Mouse (Mus musculus): ENCODE measurements around the gene Gm30191. TPM values are rescaled to one million over a fixed set of nuclear protein-coding genes. Genes with fewer than 3 reads are reported as not detected.
A peak's percentile ranks its signal among the peaks of the same experiment; 100 is the strongest.

Gm30191 gene
- polyA plus RNA-seq, 1 experiment from 2014 or later: not detected

DNA sequence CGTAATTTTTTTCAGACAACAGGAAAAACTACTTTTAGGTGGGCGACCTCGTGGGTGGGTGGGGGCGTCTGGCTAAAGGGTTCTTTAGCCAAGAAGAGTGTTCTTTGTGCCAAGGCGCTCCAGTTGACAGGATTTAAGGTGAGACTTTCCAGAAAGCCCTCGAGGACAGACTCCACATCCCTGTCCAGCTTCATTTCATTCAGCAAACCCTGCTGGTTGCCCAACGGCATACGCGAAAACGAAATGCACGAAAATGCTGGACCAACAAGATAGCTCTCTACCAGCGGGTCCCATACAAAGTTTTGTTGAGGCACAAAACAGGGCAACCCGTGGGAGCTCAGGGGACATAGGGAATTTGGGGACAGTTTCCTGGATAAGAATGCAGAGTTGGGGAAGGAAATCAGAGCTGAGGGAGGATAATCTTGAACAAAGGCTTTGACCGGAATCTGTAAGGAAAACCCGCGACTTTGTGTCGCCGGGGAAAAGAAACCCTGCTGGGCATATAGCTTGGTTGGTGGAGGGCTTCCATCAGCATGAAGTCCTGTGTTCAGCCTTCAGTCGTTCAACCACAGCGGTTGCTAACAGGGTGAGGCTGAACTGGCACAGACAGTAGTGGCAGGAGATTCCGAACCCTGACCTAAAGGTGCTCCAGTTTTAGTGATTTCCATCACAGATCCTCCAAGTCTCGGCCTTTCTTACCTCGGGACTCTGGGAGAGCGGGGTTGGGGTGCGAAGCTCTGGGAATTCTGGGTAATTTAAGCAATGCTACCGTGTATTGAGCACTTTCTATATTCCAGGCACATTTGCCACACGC lies 3.6 kb downstream of the Gm30191 start:
- Histone ChIP-seq H3K4me2 (replicated peaks; ENCODE audit: low read depth, low read length) (peak overlapping the region; percentile 79), H3K9ac (ENCODE audit: low read depth, low read length) (peak overlapping the region; percentile 50), H3K4me3 (ENCODE audit: low read length) (peak overlapping the region; percentile 46), H3K4me1 (ENCODE audit: control insufficient read depth, insufficient read depth, low read length) (peaks cover 44% of the 10 kb centered on the region; the same call in 1 of the 2 replicates), H3K36me3 (ENCODE audit: control insufficient read depth, insufficient read depth, low read length) (no peaks in the 10 kb centered on the region), H3K9me3 (ENCODE audit: control insufficient read depth, low read length) (no peaks in the 10 kb centered on the region), H3K27ac (ENCODE audit: low read depth, low read length) (no peak overlapping the region), H3K27me3 (ENCODE audit: control insufficient read depth, insufficient read depth, low read length) (peaks cover 48% of the 10 kb centered on the region)
- 10% methylated on average over 27 of the region's 27 CpGs for WGBS
- no peak for ATAC-seq (ENCODE audit: low FRiP score, low TSS enrichment)

DNA sequence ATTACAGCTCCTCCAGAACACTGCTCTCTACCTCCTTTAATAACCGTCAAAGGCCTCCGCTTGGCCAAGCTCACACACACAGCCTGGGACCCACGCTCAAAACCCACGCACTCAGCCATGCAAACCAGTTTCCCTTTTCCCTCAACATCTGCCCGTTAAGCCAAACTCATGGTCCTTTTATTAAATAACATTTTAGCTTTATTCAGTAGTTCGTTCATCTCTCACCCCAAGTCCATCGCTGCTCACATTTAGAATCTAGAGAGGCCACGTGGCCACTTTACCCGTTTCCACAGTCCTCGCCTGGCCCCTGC lies 4.2 kb downstream of the Gm30191 start:
- H3K9me3 ChIP-seq (ENCODE audit: control insufficient read depth, low read length): no peaks in the 10 kb centered on the region
- H3K9ac ChIP-seq (ENCODE audit: low read depth, low read length): peak overlapping the region; percentile 55; the same call in 1 of the 2 replicates
- 13% methylated on average over 10 of the region's 10 CpGs for WGBS
- H3K36me3 ChIP-seq (ENCODE audit: control insufficient read depth, insufficient read depth, low read length): no peaks in the 10 kb centered on the region
- peak overlapping the region; percentile 46 for H3K4me3 ChIP-seq (ENCODE audit: low read length)
- H3K27ac ChIP-seq (ENCODE audit: low read depth, low read length): no peak overlapping the region
- peak overlapping the region; percentile 79 for H3K4me2 ChIP-seq (replicated peaks; ENCODE audit: low read depth, low read length)
- ATAC-seq (ENCODE audit: low FRiP score, low TSS enrichment): no peak
- H3K4me1 ChIP-seq (ENCODE audit: control insufficient read depth, insufficient read depth, low read length): peaks cover 42% of the 10 kb centered on the region
- H3K27me3 ChIP-seq (ENCODE audit: control insufficient read depth, insufficient read depth, low read length): peaks cover 48% of the 10 kb centered on the region

DNA sequence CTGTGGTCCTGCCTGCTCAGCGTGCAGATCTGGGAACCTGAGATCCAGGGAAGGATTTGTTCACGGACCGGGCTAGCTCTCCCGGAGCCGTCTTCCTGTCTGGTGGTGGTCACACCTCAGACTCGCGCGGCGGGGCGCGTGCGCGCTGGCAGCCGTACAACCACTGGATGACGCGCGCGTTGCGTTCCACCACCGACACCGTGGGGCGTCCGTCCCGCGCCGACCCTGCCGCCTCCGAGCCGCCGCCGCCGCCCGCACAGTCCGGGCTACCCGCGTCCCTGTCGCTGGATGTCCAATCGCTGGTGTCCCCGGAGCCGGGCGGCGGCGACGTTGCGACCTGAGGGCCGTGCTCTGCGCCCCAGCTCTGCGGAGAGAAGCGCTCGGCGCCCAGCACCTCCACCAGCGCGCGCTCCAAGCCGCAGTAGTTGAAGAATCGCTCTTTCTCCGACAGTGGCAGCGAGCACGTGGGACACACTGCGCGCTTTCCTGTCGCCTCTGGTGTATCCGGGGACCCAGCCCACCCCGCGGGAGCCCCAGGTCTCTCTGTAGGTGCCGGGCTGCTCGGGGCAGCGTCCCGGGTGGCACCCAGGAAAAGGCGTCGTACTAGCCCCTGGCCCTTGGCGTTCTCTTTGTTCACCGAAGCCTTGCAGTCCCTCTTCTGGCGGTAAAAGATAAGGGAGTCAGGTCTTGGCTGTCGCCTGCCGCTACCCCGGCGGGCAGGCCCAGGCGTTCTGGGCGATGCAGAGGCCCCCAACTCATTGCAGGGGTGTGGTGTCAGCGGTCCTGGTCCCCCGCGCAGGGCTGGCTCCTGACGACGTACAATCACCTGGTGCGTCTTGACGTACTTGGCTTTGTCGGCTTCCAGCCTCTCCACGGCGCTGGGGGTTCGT lies 4.8 kb downstream of the Gm30191 start:
- Histone ChIP-seq H3K4me1 (ENCODE audit: control insufficient read depth, insufficient read depth, low read length) (peaks cover 48% of the 10 kb centered on the region), H3K36me3 (ENCODE audit: control insufficient read depth, insufficient read depth, low read length) (no peaks in the 10 kb centered on the region), H3K4me3 (ENCODE audit: low read length) (peak overlapping the region; percentile 46), H3K27me3 (ENCODE audit: control insufficient read depth, insufficient read depth, low read length) (peaks cover 48% of the 10 kb centered on the region), H3K4me2 (replicated peaks; ENCODE audit: low read depth, low read length) (peak overlapping the region; percentile 79), H3K27ac (ENCODE audit: low read depth, low read length) (no peak overlapping the region), H3K9me3 (ENCODE audit: control insufficient read depth, low read length) (no peaks in the 10 kb centered on the region), H3K9ac (ENCODE audit: low read depth, low read length) (peak overlapping the region; percentile 55)
- no peak; the same call in 1 of the 2 replicates for ATAC-seq (ENCODE audit: low FRiP score, low TSS enrichment)
- WGBS: under 1% methylated on average over 90 of the region's 91 CpGs

DNA sequence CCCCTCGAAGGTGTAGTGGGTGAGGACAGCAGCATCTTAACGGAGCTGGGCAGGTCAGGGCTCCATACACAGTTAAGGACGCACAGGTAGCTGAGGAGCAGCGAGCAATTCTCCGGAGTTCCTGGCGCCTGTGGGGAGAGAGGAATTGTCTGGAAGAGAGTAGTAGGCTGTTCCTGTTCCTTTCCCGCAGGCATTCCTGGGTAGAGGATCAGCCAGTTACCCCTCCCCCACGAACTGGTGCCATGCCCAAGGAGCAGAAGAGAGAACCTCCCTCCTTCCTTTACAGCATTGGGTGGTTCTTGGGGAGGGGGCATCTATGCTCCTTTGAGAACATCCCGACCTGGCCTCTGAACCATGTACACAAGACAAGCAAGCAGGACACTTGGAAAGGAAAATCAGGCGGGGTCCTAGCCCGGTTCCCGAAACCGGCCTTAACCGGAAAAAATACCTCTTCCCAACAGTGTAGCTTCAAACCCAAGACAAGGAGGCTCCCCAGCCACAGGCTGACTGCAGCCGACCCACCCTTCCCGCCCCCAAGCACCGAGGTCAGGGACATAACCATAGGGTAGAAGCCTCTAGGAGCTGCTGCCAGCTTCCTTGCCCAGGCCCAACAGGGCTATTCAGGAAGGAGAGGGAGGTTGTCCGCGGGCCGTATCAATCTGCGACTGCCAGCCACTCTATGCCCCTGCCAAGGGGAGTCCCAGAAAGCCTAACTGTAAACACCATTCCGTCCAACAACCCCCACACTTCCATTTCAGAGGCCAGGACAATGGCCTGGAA lies 5.6 kb downstream of the Gm30191 start:
- Histone ChIP-seq H3K27ac (ENCODE audit: low read depth, low read length) (peak overlapping the region; percentile 37; the same call in 1 of the 2 replicates), H3K9me3 (ENCODE audit: control insufficient read depth, low read length) (no peaks in the 10 kb centered on the region), H3K9ac (ENCODE audit: low read depth, low read length) (peak overlapping the region; percentile 55; the same call in 1 of the 2 replicates), H3K27me3 (ENCODE audit: control insufficient read depth, insufficient read depth, low read length) (peaks cover 48% of the 10 kb centered on the region), H3K4me3 (ENCODE audit: low read length) (peak overlapping the region; percentile 46), H3K4me2 (replicated peaks; ENCODE audit: low read depth, low read length) (peak overlapping the region; percentile 79), H3K4me1 (ENCODE audit: control insufficient read depth, insufficient read depth, low read length) (peaks cover 50% of the 10 kb centered on the region), H3K36me3 (ENCODE audit: control insufficient read depth, insufficient read depth, low read length) (no peaks in the 10 kb centered on the region)
- 11% methylated on average over 22 of the region's 22 CpGs for WGBS
- no peak for ATAC-seq (ENCODE audit: low FRiP score, low TSS enrichment)

DNA sequence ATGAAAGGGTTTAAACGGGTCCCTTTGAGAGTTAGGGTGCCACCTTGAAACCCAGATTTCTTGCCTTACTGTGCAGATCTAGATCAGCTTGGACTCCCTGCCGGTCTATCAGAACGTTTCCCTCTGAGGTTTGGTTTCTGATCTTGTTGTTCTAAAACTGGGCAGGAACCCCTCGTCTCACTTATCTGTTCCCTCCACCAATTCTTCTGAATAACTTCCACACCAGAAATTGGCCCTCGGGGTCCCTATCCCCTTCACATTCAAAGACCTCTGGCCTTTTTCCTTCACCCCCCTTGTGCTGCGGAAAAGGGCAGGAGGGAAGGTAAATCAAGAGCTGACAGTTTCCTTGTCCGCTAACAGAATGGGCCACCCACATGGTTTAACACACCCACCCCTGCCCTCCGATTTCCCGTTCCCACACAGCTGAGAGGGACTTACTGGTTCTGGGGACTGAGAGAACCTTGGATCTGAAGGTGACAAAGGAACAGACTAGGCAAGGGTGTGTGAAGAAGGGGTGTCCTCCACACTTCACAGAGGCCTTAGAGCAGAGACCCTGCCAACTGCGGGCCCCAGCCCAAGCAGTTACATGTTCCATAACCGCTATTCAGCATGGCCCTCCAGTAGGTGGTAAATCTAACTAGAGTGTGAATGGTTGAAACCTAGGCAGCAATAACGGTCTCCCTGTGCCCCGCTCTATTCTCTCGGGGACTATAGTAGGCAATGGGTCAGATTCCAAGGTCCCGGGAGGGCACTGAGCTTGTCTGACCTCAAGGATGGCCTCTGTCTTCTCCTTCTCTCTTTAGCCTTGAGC lies 6.4 kb downstream of the Gm30191 start:
- H3K36me3 ChIP-seq (ENCODE audit: control insufficient read depth, insufficient read depth, low read length): no peaks in the 10 kb centered on the region
- H3K4me2 ChIP-seq (replicated peaks; ENCODE audit: low read depth, low read length): peak overlapping the region; percentile 79
- peak overlapping the region; percentile 37; the same call in 1 of the 2 replicates for H3K27ac ChIP-seq (ENCODE audit: low read depth, low read length)
- no peak for ATAC-seq (ENCODE audit: low FRiP score, low TSS enrichment)
- H3K4me3 ChIP-seq (ENCODE audit: low read length): peak overlapping the region; percentile 46
- H3K27me3 ChIP-seq (ENCODE audit: control insufficient read depth, insufficient read depth, low read length): peaks cover 47% of the 10 kb centered on the region
- peaks cover 51% of the 10 kb centered on the region for H3K4me1 ChIP-seq (ENCODE audit: control insufficient read depth, insufficient read depth, low read length)
- peak overlapping the region; percentile 53; the same call in 1 of the 2 replicates for H3K9ac ChIP-seq (ENCODE audit: low read depth, low read length)
- no peaks in the 10 kb centered on the region for H3K9me3 ChIP-seq (ENCODE audit: control insufficient read depth, low read length)
- 9% methylated on average over 15 of the region's 15 CpGs for WGBS

DNA sequence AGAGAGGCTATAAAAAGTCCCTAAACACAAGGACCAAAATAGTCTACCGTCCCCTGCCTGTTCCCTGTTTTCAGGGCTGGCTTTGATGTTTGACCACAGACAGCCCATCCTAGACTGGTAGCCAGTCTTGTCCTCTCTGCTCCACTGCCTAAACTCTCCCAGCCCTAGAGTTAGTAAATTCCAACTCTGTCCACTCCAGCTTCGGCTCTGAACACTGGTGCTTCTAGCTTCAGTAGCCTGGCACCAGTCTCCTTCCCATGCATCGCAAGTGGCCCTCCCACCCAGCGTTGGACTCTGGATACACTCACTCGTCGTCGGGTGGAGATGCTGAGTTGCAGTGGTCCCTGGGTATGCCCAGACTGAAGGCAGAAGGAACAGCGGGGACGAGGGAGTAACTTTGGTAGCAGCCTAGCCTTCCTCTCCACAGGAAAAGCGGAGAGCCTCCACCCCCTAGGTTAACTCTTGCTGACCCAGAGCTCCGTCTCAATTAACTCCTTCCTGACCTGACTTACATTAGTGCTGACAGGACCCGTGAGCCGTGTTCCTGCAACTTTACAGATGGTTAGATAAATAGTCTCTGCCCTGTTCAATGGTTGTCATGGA lies 7.1 kb downstream of the Gm30191 start, which contains the start of gene Grrp1:
Gene Grrp1 (minus strand): TSS at position 385 of the 603 bp plus-strand sequence.
- Histone ChIP-seq H3K9me3 (ENCODE audit: control insufficient read depth, low read length) (no peaks in the 10 kb centered on the region), H3K4me3 (ENCODE audit: low read length) (peak within 1 kb of the TSS; percentile 46), H3K27ac (ENCODE audit: low read depth, low read length) (peak within 1 kb of the TSS; percentile 63; the same call in 1 of the 2 replicates), H3K4me1 (ENCODE audit: control insufficient read depth, insufficient read depth, low read length) (peaks cover 54% of the 10 kb centered on the region), H3K27me3 (ENCODE audit: control insufficient read depth, insufficient read depth, low read length) (peaks cover 41% of the 10 kb centered on the region), H3K9ac (ENCODE audit: low read depth, low read length) (peak within 1 kb of the TSS; percentile 53; the same call in 1 of the 2 replicates), H3K4me2 (replicated peaks; ENCODE audit: low read depth, low read length) (peak within 1 kb of the TSS; percentile 79), H3K36me3 (ENCODE audit: control insufficient read depth, insufficient read depth, low read length) (no peaks in the 10 kb centered on the region)
- no peak for ATAC-seq (ENCODE audit: low FRiP score, low TSS enrichment)
- WGBS: under 1% methylated on average over 13 of the region's 13 CpGs

DNA sequence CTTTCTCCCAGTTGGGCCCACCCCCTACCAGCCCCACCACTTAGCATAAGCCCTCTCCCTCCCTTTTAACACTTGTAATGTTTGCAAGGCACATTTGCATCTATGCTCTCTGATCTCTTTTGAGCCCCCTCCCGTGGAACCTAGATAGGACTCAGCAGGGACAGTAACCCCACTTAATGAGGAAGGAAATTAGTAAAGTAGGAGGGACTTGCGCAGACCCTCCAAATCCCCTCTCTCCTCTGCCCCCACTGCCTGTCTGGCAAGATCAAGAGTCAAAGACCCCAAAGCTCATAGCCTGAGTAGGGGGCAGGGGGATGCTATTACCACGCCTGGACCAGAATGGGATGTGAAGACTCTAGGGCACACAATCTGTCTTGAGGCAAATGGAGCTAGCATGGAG lies 8.1 kb downstream of the Gm30191 start:
- H3K4me2 ChIP-seq (replicated peaks; ENCODE audit: low read depth, low read length): no peak overlapping the region
- peaks cover 39% of the 10 kb centered on the region for H3K27me3 ChIP-seq (ENCODE audit: control insufficient read depth, insufficient read depth, low read length)
- no peak for ATAC-seq (ENCODE audit: low FRiP score, low TSS enrichment)
- H3K4me1 ChIP-seq (ENCODE audit: control insufficient read depth, insufficient read depth, low read length): peaks cover 53% of the 10 kb centered on the region
- 60% methylated on average over 3 of the region's 3 CpGs for WGBS
- no peak overlapping the region for H3K27ac ChIP-seq (ENCODE audit: low read depth, low read length)
- H3K4me3 ChIP-seq (ENCODE audit: low read length): no peak overlapping the region
- no peaks in the 10 kb centered on the region for H3K36me3 ChIP-seq (ENCODE audit: control insufficient read depth, insufficient read depth, low read length)
- no peaks in the 10 kb centered on the region for H3K9me3 ChIP-seq (ENCODE audit: control insufficient read depth, low read length)
- no peak overlapping the region for H3K9ac ChIP-seq (ENCODE audit: low read depth, low read length)

Measured in kidney, embryonic 14.5 days (tissue).